Mouse (Mus musculus): Measurements from ENCODE around the gene Agap2. TPM values are rescaled to one million over a fixed set of nuclear protein-coding genes. Genes with fewer than 3 reads are reported as not detected.

The Agap2 gene
- total and polyA plus RNA-seq, 3 experiments, result 24.8 to 43.5 (median 26.1) TPM

DNA sequence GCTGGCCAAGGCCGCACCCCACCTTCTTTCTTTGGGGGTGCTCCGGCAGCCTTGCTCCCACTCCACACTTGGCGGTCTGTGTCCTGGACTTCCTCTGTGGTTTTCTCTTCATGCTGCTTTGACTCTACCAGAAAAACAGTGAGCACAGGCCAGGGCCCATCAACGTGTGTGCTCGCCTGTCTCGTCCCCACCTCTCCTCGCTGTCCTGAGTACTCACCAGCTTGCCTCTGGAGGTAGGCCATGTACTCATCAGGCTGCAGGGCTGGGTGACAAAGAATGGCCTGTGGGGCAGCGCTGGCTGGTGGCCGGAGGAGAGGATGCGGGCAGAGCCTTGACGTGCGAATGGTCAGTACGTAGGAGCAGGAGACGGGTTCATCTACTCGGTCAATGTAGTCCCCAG is 24.8 kb downstream of the Agap2 start:
- TF ChIP-seq HCFC1 (IDR thresholded peaks at IDR 0.05; ENCODE audit: low read depth, low read length) (no peak), NRF1 (IDR thresholded peaks at IDR 0.05; ENCODE audit: low read depth, low read length) (no peak), JUN (IDR thresholded peaks at IDR 0.05; ENCODE audit: insufficient read depth, low read depth, low read length) (no peak), BHLHE40 (IDR thresholded peaks at IDR 0.05; ENCODE audit: low read depth, low read length) (no peak), ETS1 (conservative IDR thresholded peaks at IDR 0.05; ENCODE audit: low read depth, low read length) (no peak), RAD21 (IDR thresholded peaks at IDR 0.05; ENCODE audit: low read depth, low read length) (no peak), ZNF384 (IDR thresholded peaks at IDR 0.05; ENCODE audit: low read depth, low read length) (no peak), CHD1 (IDR thresholded peaks at IDR 0.05; ENCODE audit: low read depth, low read length) (no peak), PAX5 (IDR thresholded peaks at IDR 0.05; ENCODE audit: low read length) (no peak), SIN3A (IDR thresholded peaks at IDR 0.05; ENCODE audit: low read length) (no peak), KAT2A (IDR thresholded peaks at IDR 0.05; ENCODE audit: insufficient replicate concordance, low read length) (no peak), MXI1 (IDR thresholded peaks at IDR 0.05; ENCODE audit: low read depth, low read length) (no peak), CTCF (conservative IDR thresholded peaks at IDR 0.05 in 1 of 2, IDR thresholded peaks at IDR 0.05 in 1 of 2; ENCODE audit: low read depth in 2 of 2, low read length in 2 of 2) (no peak), ZKSCAN1 (IDR thresholded peaks at IDR 0.05; ENCODE audit: borderline replicate concordance, low read depth, low read length) (no peak), RCOR1 (conservative IDR thresholded peaks at IDR 0.05; ENCODE audit: low read depth, low read length) (no peak)
- no peak overlapping the region for H3K4me2 ChIP-seq (ENCODE audit: insufficient read depth, low read depth, poor library complexity, severe bottlenecking)
- peaks cover 0 to 21% of the 10 kb centered on the region in 2 experiments; a peak in 2 of 4 replicates for H3K4me1 ChIP-seq (ENCODE audit: control insufficient read depth in 1 of 2, insufficient read depth in 2 of 2)
- peaks cover 61 to 81% of the 10 kb centered on the region in 2 experiments for H3K36me3 ChIP-seq (replicated peaks in 1 of 2; ENCODE audit: control insufficient read depth in 1 of 2, insufficient read depth in 1 of 2, low read length in 1 of 2)
- no peak overlapping the region for H3K4me3 ChIP-seq (replicated peaks in 1 of 3; ENCODE audit: low read depth in 2 of 3, low read length in 2 of 3, poor library complexity in 1 of 3)
- in situ Hi-C loops (cut with MboI; ENCODE audit: low pct_ligation_motif_present, low pct_unique_long_range_greater_than_20kb, low sequenced_read_pairs), result no loop called here
- no peak overlapping the region for H3K9ac ChIP-seq (ENCODE audit: insufficient read depth, low read depth)
- no peaks in the 10 kb centered on the region for H3K79me2 ChIP-seq (replicated peaks; ENCODE audit: control insufficient read depth, extremely low read depth, insufficient read depth, poor library complexity, severe bottlenecking)
- DNase-seq (ENCODE audit: extremely low read depth), result no peak
- no peaks in the 10 kb centered on the region for H3K27me3 ChIP-seq (replicated peaks)
- H3K27ac ChIP-seq (ENCODE audit: insufficient read depth, low read depth), result no peak overlapping the region
- H3K9me3 ChIP-seq (replicated peaks; ENCODE audit: low read length), result no peaks in the 10 kb centered on the region
- dilution Hi-C loops (cut with MboI; ENCODE audit: extremely low pct_ligation_motif_present, extremely low pct_unique_long_range_greater_than_20kb, low sequenced_read_pairs), result no loop called here

- no peaks in the 10 kb centered on the region for H3K9me3 ChIP-seq (replicated peaks; ENCODE audit: low read length)
- peaks cover 0 to 21% of the 10 kb centered on the region in 2 experiments; a peak in 2 of 4 replicates for H3K4me1 ChIP-seq (ENCODE audit: control insufficient read depth in 1 of 2, insufficient read depth in 2 of 2)
- no peak overlapping the region for H3K4me2 ChIP-seq (ENCODE audit: insufficient read depth, low read depth, poor library complexity, severe bottlenecking)
- TF ChIP-seq MEF2A (IDR thresholded peaks at IDR 0.05; ENCODE audit: borderline replicate concordance, low read depth, low read length) (no peak), IRF4 (IDR thresholded peaks at IDR 0.05; ENCODE audit: low read depth, low read length) (no peak), ZC3H11A (IDR thresholded peaks at IDR 0.05; ENCODE audit: low read depth, low read length) (no peak), BHLHE40 (IDR thresholded peaks at IDR 0.05; ENCODE audit: low read depth, low read length) (no peak), RAD21 (IDR thresholded peaks at IDR 0.05; ENCODE audit: low read depth, low read length) (no peak), GABPA (IDR thresholded peaks at IDR 0.05; ENCODE audit: insufficient replicate concordance, low read depth, low read length) (no peak), HCFC1 (IDR thresholded peaks at IDR 0.05; ENCODE audit: low read depth, low read length) (no peak), E2F4 (IDR thresholded peaks at IDR 0.05; ENCODE audit: insufficient replicate concordance, low read depth, low read length) (no peak), CHD2 (IDR thresholded peaks at IDR 0.05; ENCODE audit: low read length) (no peak), ELF1 (IDR thresholded peaks at IDR 0.05; ENCODE audit: low read depth, low read length) (no peak), NRF1 (IDR thresholded peaks at IDR 0.05; ENCODE audit: low read depth, low read length) (no peak), ETS1 (conservative IDR thresholded peaks at IDR 0.05; ENCODE audit: low read depth, low read length) (no peak), NELFE (IDR thresholded peaks at IDR 0.05; ENCODE audit: low read depth, low read length) (no peak), USF2 (conservative IDR thresholded peaks at IDR 0.05; ENCODE audit: low read depth, low read length) (no peak), ZNF384 (IDR thresholded peaks at IDR 0.05; ENCODE audit: low read depth, low read length) (no peak), RCOR1 (conservative IDR thresholded peaks at IDR 0.05; ENCODE audit: low read depth, low read length) (no peak), JUND (conservative IDR thresholded peaks at IDR 0.05; ENCODE audit: low read depth, low read length) (no peak), CTCF (conservative IDR thresholded peaks at IDR 0.05 in 1 of 2, IDR thresholded peaks at IDR 0.05 in 1 of 2; ENCODE audit: low read depth in 2 of 2, low read length in 2 of 2) (no peak)
- in situ Hi-C loops (cut with MboI; ENCODE audit: low pct_ligation_motif_present, low pct_unique_long_range_greater_than_20kb, low sequenced_read_pairs), result no loop called here
- dilution Hi-C loops (cut with MboI; ENCODE audit: extremely low pct_ligation_motif_present, extremely low pct_unique_long_range_greater_than_20kb, low sequenced_read_pairs), result no loop called here
- peaks cover 58 to 81% of the 10 kb centered on the region in 2 experiments for H3K36me3 ChIP-seq (replicated peaks in 1 of 2; ENCODE audit: control insufficient read depth in 1 of 2, insufficient read depth in 1 of 2, low read length in 1 of 2)
- H3K27ac ChIP-seq (ENCODE audit: insufficient read depth, low read depth), result no peak overlapping the region
- no peaks in the 10 kb centered on the region for H3K79me2 ChIP-seq (replicated peaks; ENCODE audit: control insufficient read depth, extremely low read depth, insufficient read depth, poor library complexity, severe bottlenecking)
- no peak for DNase-seq (ENCODE audit: extremely low read depth)
- H3K27me3 ChIP-seq (replicated peaks), result no peaks in the 10 kb centered on the region
- H3K9ac ChIP-seq (ENCODE audit: insufficient read depth, low read depth), result no peak overlapping the region
- no peak overlapping the region for H3K4me3 ChIP-seq (replicated peaks in 1 of 3; ENCODE audit: low read depth in 2 of 3, low read length in 2 of 3, poor library complexity in 1 of 3)
Observed at GRCm38 (mm10) chr10:127100414-127100813, 25.3 kb downstream of the Agap2 start.

Measured in CH12.LX (cell line).